Mouse (Mus musculus) forebrain, embryonic 13.5 days (tissue): ENCODE measurements around the gene Phactr1. TPM values are rescaled to one million over a fixed set of nuclear protein-coding genes. Genes with fewer than 3 reads are reported as not detected.
"Not testable (repeated sequence)": the region's sequence is repeated elsewhere in the genome, so short reads cannot be mapped to it uniquely, and the experiment has no call there.

Source experiments
- ATAC-seq: fragments of 200-750 bp; cut with Nextera tagmentation; 2 replicates; pipeline ENCODE4 v1.8.0; 2017
- H3K27ac ChIP-seq: fragments of 300-500 bp; sonication (generic); 2 replicates; pipeline ENCODE4 v1.5.1; 2015; ENCODE audit warnings: inconsistent platforms, mild to moderate bottlenecking, moderate library complexity
- H3K27me3 ChIP-seq: fragments of 300-500 bp; sonication (generic); 2 replicates; pipeline ENCODE4 v1.6.1; 2015; ENCODE audit warnings: mild to moderate bottlenecking, inconsistent platforms
- H3K36me3 ChIP-seq: fragments of 300-500 bp; sonication (generic); 2 replicates; pipeline ENCODE4 v1.6.1; 2015; ENCODE audit warnings: mild to moderate bottlenecking, inconsistent platforms; ENCODE audit not compliant: poor library complexity, severe bottlenecking
- H3K4me1 ChIP-seq: fragments of 300-500 bp; sonication (generic); 2 replicates; pipeline ENCODE4 v1.6.1; 2015; ENCODE audit warnings: inconsistent platforms
- H3K4me2 ChIP-seq: fragments of 300-500 bp; sonication (generic); 2 replicates; pipeline ENCODE4 v1.6.1; 2015; ENCODE audit warnings: inconsistent platforms, mild to moderate bottlenecking, moderate library complexity
- H3K4me3 ChIP-seq: fragments of 300-500 bp; sonication (generic); 2 replicates; pipeline ENCODE4 v1.5.1; 2015; ENCODE audit warnings: mild to moderate bottlenecking, inconsistent platforms
- H3K9ac ChIP-seq: fragments of 300-500 bp; sonication (generic); 2 replicates; pipeline ENCODE4 v1.6.1; 2015; ENCODE audit warnings: mild to moderate bottlenecking, inconsistent platforms
- H3K9me3 ChIP-seq: fragments of 300-500 bp; sonication (generic); replicated peaks from 2 replicates; pipeline ENCODE4 v1.6.1; 2016; ENCODE audit warnings: inconsistent platforms
- WGBS: fragments of 180-500 bp; shearing (Covaris S2); methylation state at CpG from one replicate; pipeline ENCODE4 v1.1.7; 2015; 5-methylcytosine and 5-hydroxymethylcytosine counted together
- polyA plus RNA-seq: library from polyadenylated mRNA; unstranded; fragments of >200 nt; fragmentation: Nextera tagmentation; extraction: Ambion mirVana; gene quantifications from 2 replicates; pipeline ENCODE4 v1.2.1, GENCODE M21; 2015

Phactr1 gene
- polyA plus RNA-seq, 1 experiment from 2014 or later, result 34.4 TPM

GRCm38 (mm10) chr13:42937871-42938270 is 257.4 kb downstream of the Phactr1 start:
- Histone ChIP-seq H3K27ac (no peak overlapping the region), H3K4me2 (no peak overlapping the region), H3K9me3 (no peaks in the 10 kb centered on the region), H3K4me1 (peaks cover 11% of the 10 kb centered on the region), H3K27me3 (no peaks in the 10 kb centered on the region), H3K4me3 (no peak overlapping the region), H3K9ac (no peak overlapping the region), H3K36me3 (no peaks in the 10 kb centered on the region)
- 88% methylated on average over 3 of the region's 3 CpGs for WGBS
- no peak for ATAC-seq

DNA sequence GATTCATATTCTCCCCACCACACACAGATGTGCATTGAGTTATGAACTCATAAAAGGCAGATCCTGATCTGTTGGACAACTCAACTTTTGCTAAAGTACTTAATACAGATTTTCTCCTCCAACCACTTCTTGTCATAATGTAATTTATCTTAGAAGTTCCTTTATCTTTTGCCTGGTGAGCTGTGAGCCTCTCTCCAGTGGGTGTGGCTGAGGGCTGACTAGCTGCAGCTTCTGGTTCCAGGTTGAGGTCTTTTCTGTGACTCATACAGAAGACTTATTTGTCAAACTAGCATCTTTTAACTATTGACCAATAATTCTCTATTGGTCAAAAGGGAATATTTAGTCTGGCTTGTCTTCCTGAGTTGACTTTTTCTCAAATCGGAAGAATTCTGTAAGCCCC is 257.9 kb downstream of the Phactr1 start:
- H3K4me3 ChIP-seq, result no peak overlapping the region
- H3K9me3 ChIP-seq, result no peaks in the 10 kb centered on the region
- H3K4me1 ChIP-seq, result peaks cover 11% of the 10 kb centered on the region
- 92% methylated on average over 1 of the region's 1 CpGs for WGBS
- no peaks in the 10 kb centered on the region for H3K27me3 ChIP-seq
- no peak overlapping the region for H3K9ac ChIP-seq
- H3K27ac ChIP-seq, result no peak overlapping the region
- no peak for ATAC-seq
- no peaks in the 10 kb centered on the region for H3K36me3 ChIP-seq
- H3K4me2 ChIP-seq, result no peak overlapping the region

DNA sequence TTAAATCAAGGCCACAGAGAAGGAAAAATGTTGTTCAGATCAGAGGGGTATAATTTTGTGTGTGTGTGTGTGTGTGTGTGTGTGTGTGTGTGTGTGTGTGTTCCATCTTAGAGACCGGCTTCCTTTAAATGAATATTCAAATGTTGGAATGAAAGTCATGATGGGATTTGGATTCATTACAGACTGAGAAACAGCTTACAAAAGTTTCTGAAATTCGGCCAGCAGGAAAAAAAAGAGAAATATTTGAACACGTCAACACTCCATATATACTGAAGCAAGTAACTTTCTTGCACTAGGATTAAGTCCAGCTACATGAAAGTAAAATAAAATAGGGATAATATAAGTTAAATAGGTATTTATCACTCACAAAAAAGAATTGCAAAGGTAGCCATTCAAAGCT is 259.8 kb downstream of the Phactr1 start:
- no peak overlapping the region for H3K4me3 ChIP-seq
- H3K27ac ChIP-seq, result no peak overlapping the region
- no peak overlapping the region for H3K4me2 ChIP-seq
- no peaks in the 10 kb centered on the region for H3K9me3 ChIP-seq
- H3K4me1 ChIP-seq, result no peaks in the 10 kb centered on the region
- no peaks in the 10 kb centered on the region for H3K36me3 ChIP-seq
- ATAC-seq, result no peak
- 90% methylated on average over 3 of the region's 3 CpGs for WGBS
- no peak overlapping the region for H3K9ac ChIP-seq
- no peaks in the 10 kb centered on the region for H3K27me3 ChIP-seq

GRCm38 (mm10) chr13:42944106-42944505 is 263.7 kb downstream of the Phactr1 start:
- no peak overlapping the region for H3K4me3 ChIP-seq
- WGBS, result 84% methylated on average over 3 of the region's 3 CpGs
- no peaks in the 10 kb centered on the region for H3K36me3 ChIP-seq
- H3K4me1 ChIP-seq, result no peaks in the 10 kb centered on the region
- H3K27me3 ChIP-seq, result no peaks in the 10 kb centered on the region
- H3K9ac ChIP-seq, result no peak overlapping the region
- no peak for ATAC-seq
- no peak overlapping the region for H3K27ac ChIP-seq
- H3K9me3 ChIP-seq, result no peaks in the 10 kb centered on the region
- H3K4me2 ChIP-seq, result no peak overlapping the region

DNA sequence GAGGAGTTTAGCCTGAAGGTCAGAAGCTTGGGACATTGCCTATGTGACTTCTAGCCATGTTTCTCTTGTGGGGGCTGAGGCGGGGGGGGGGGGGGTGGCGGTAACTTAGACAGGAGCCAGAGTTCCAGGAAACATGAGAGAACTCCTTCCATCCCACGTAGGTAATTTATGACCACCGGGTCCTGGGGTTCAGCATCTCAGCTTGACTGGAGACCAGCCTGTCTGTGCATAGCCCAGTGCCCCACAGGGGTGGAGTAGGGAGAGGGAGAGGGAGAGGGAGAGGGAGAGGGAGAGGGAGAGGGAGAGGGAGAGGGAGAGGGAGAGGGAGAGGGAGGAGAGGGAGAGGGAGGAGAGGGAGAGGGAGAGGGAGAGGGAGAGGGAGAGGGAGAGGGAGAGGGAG is 264.8 kb downstream of the Phactr1 start:
- H3K9ac ChIP-seq, H3K4me2 ChIP-seq, ATAC-seq, H3K36me3 ChIP-seq, H3K27me3 ChIP-seq, H3K4me3 ChIP-seq, H3K9me3 ChIP-seq, H3K27ac ChIP-seq, H3K4me1 ChIP-seq: not testable (repeated sequence)
- WGBS, result 60% methylated on average over 1 of the region's 4 CpGs

GRCm38 (mm10) chr13:42948717-42949265 is 268.4 kb downstream of the Phactr1 start:
- no peak overlapping the region for H3K27ac ChIP-seq
- no peak for ATAC-seq
- no peak overlapping the region for H3K4me2 ChIP-seq
- H3K27me3 ChIP-seq, result no peaks in the 10 kb centered on the region
- H3K9ac ChIP-seq, result no peak overlapping the region
- H3K36me3 ChIP-seq, result no peaks in the 10 kb centered on the region
- H3K9me3 ChIP-seq, result no peaks in the 10 kb centered on the region
- H3K4me3 ChIP-seq, result no peak overlapping the region
- peaks cover 12% of the 10 kb centered on the region for H3K4me1 ChIP-seq
- WGBS, result 86% methylated on average over 10 of the region's 10 CpGs

GRCm38 (mm10) chr13:42949336-42949735 is 268.9 kb downstream of the Phactr1 start:
- no peak for ATAC-seq
- H3K4me2 ChIP-seq, result no peak overlapping the region
- H3K27ac ChIP-seq, result no peak overlapping the region
- no peaks in the 10 kb centered on the region for H3K9me3 ChIP-seq
- no peak overlapping the region for H3K4me3 ChIP-seq
- 65% methylated on average over 5 of the region's 5 CpGs for WGBS
- H3K9ac ChIP-seq, result no peak overlapping the region
- H3K27me3 ChIP-seq, result no peaks in the 10 kb centered on the region
- no peaks in the 10 kb centered on the region for H3K36me3 ChIP-seq
- peaks cover 12% of the 10 kb centered on the region for H3K4me1 ChIP-seq

- H3K27ac ChIP-seq, result no peak overlapping the region
- 0 out of 2 replicates have a peak, but pooled peaks cover under 1% of the 10 kb centered on the region for H3K9me3 ChIP-seq
- H3K4me3 ChIP-seq, result no peak overlapping the region
- 86% methylated on average over 3 of the region's 3 CpGs for WGBS
- no peak overlapping the region for H3K9ac ChIP-seq
- H3K4me1 ChIP-seq, result peaks cover 12% of the 10 kb centered on the region
- no peaks in the 10 kb centered on the region for H3K36me3 ChIP-seq
- H3K4me2 ChIP-seq, result no peak overlapping the region
- no peak for ATAC-seq
- H3K27me3 ChIP-seq, result no peaks in the 10 kb centered on the region
These were observed 269.6 kb downstream of the Phactr1 start for GRCm38 (mm10) chr13:42950056-42950455.

DNA sequence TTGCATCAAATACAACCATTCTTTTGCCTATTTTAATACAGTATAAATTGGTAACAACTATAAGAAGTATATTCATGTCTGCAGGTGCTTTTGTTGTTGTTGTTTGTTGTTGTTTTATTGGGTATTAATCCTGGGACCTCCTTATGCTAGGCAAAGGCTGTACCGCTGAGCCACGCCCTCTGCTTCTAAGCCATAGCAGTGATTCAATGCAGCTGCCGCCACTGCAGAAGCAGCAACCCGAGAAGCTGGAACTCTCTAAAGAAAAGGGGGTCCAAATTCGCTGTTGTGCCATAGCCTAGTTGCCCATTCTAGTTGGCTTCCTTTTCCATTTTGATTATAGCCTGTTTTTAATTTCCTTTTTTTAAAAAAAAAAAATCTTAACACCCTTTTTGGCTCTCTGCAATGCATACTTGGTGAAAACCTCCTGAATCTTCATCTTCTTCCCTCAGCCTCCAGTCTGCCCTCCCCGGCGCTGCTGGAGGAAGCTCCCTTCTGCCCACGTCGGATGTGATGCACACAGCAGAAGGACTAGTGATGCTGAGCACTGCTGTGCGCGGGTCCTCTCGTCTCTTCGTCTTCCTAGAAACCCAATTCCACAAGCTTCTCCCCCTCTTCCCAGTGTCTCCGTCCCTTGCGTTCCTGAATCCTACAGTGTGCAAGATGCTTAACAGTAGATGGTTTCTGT is 271.8 kb downstream of the Phactr1 start:
- no peak for ATAC-seq
- H3K4me2 ChIP-seq, result no peak overlapping the region
- H3K4me3 ChIP-seq, result no peak overlapping the region
- WGBS, result 72% methylated on average over 15 of the region's 15 CpGs
- no peak overlapping the region for H3K27ac ChIP-seq
- H3K9me3 ChIP-seq, result 0 out of 2 replicates have a peak, but pooled peaks cover 7% of the 10 kb centered on the region
- no peaks in the 10 kb centered on the region for H3K36me3 ChIP-seq
- H3K27me3 ChIP-seq, result no peaks in the 10 kb centered on the region
- H3K4me1 ChIP-seq, result peaks cover 12% of the 10 kb centered on the region
- H3K9ac ChIP-seq, result no peak overlapping the region

GRCm38 (mm10) chr13:42953071-42953470 is 272.6 kb downstream of the Phactr1 start:
- Histone ChIP-seq H3K9ac (no peak overlapping the region), H3K27me3 (no peaks in the 10 kb centered on the region), H3K4me3 (no peak overlapping the region), H3K9me3 (0 out of 2 replicates have a peak, but pooled peaks cover 7% of the 10 kb centered on the region), H3K4me1 (peaks cover 12% of the 10 kb centered on the region), H3K4me2 (no peak overlapping the region), H3K27ac (no peak overlapping the region), H3K36me3 (no peaks in the 10 kb centered on the region)
- no peak for ATAC-seq
- WGBS, result 95% methylated on average over 6 of the region's 6 CpGs

GRCm38 (mm10) chr13:42954116-42954515 is 273.7 kb downstream of the Phactr1 start:
- 0 out of 2 replicates have a peak, but pooled peaks cover 7% of the 10 kb centered on the region for H3K9me3 ChIP-seq
- no peaks in the 10 kb centered on the region for H3K27me3 ChIP-seq
- peaks cover 12% of the 10 kb centered on the region for H3K4me1 ChIP-seq
- H3K4me2 ChIP-seq, result no peak overlapping the region
- H3K4me3 ChIP-seq, result no peak overlapping the region
- H3K27ac ChIP-seq, result no peak overlapping the region
- no peaks in the 10 kb centered on the region for H3K36me3 ChIP-seq
- ATAC-seq, result no peak
- H3K9ac ChIP-seq, result no peak overlapping the region
- 73% methylated on average over 4 of the region's 5 CpGs for WGBS

DNA sequence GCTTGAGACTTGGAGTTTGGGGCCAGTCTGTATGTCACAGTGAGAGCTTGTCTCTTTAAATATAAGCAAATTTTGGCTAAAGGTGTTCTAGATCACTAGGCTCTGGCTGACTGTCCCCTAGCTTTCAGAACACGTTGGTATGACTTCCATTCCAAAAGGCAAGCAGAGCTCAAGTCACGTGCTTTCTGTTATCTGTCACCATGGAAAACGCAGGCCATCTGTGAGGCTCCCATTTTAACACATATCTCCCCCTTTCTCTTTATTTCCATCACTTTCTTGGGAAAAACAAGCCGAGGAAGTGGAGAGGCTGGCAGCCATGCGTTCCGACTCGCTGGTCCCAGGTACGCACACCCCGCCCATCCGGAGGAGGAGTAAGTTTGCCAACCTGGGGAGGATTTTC is 275.9 kb downstream of the Phactr1 start:
- Histone ChIP-seq H3K36me3 (no peaks in the 10 kb centered on the region), H3K4me1 (no peaks in the 10 kb centered on the region), H3K27ac (no peak overlapping the region), H3K9me3 (0 out of 2 replicates have a peak, but pooled peaks cover 7% of the 10 kb centered on the region), H3K9ac (no peak overlapping the region), H3K4me3 (no peak overlapping the region), H3K4me2 (no peak overlapping the region), H3K27me3 (no peaks in the 10 kb centered on the region)
- ATAC-seq, result no peak
- WGBS, result 86% methylated on average over 10 of the region's 10 CpGs

DNA sequence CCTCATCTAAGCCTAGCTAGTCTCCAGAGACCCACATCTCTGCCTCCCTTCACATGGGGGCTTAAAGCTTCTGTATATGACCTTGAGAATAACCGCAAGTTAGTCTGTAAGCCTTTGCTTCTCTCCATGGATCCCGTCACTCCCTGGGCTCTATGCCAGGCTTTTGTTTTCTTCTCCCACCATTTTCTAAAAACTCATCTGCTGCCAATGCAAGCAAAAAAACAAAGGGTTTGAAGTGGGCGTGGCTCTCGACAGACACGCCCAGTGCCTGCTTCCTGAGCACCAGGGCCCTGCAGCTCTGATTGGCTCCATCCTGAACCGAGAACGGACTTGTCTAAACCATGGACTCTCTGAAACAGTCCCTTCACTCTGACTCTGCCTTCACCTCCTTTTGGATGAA is 277.4 kb downstream of the Phactr1 start:
- no peak overlapping the region for H3K4me3 ChIP-seq
- H3K4me1 ChIP-seq, result no peaks in the 10 kb centered on the region
- no peak overlapping the region for H3K4me2 ChIP-seq
- H3K9me3 ChIP-seq, result 0 out of 2 replicates have a peak, but pooled peaks cover 7% of the 10 kb centered on the region
- H3K36me3 ChIP-seq, result no peaks in the 10 kb centered on the region
- no peak for ATAC-seq
- no peak overlapping the region for H3K9ac ChIP-seq
- H3K27me3 ChIP-seq, result no peaks in the 10 kb centered on the region
- WGBS, result 68% methylated on average over 7 of the region's 7 CpGs
- no peak overlapping the region for H3K27ac ChIP-seq
